Mouse (Mus musculus) gastrocnemius, adult 8-10 months (tissue): Measurements from ENCODE around the gene Olfr1257. TPM values are rescaled to one million over a fixed set of nuclear protein-coding genes. Genes with fewer than 3 reads are reported as not detected.
"Not testable (repeated sequence)": the region's sequence is repeated elsewhere in the genome, so short reads cannot be mapped to it uniquely, and the experiment has no call there.

Experiments
- DNase-seq, 2 experiments: peaks; one replicate each; pipeline ENCODE4 v3.0.0; 2022; ENCODE audit warnings: low spot score in 2 of 2
- total RNA-seq, 4 experiments: library from RNA; stranded (reverse); gene quantifications; 2 replicates each; pipeline ENCODE4 v1.2.4; 2022

The Olfr1257 gene
- total RNA-seq = not detected

GRCm38 (mm10) chr2:89878137-89878536 lies at the start of gene Olfr1257:
Olfr1257 (plus strand) TSS chr2:89878437.
- DNase-seq = no peak

- DNase-seq = no peak
These were observed 36.8 kb upstream of the Olfr1257 start, which contains the start of gene Olfr1256 for GRCm38 (mm10) chr2:89841455-89841854. Olfr1256 (minus strand) TSS chr2:89841555.

GRCm38 (mm10) chr2:89848105-89848504 lies 30.1 kb upstream of the Olfr1257 start, which contains the start of gene Olfr48:
Olfr48 (minus strand) TSS chr2:89848205.
- DNase-seq = no peak

GRCm38 (mm10) chr2:89849230-89849629 lies 29.0 kb upstream of the Olfr1257 start:
- no peak for DNase-seq

- DNase-seq = not testable (repeated sequence)
These were observed 34.4 kb downstream of the Olfr1257 start for GRCm38 (mm10) chr2:89912616-89913015.

- DNase-seq = no peak
These were observed 48.8 kb downstream of the Olfr1257 start, which contains the start of gene Olfr1258 for GRCm38 (mm10) chr2:89927009-89927408. Olfr1258 (plus strand) TSS chr2:89927309.

Other genes with a start within 250 kb of the Olfr1257 start
- gene Olfr1249, start 243.5 kb upstream of the Olfr1257 start, total RNA-seq = not detected
- gene Olfr1250, start 217.0 kb upstream of the Olfr1257 start, total RNA-seq = not detected
- gene Olfr1251, start 206.5 kb upstream of the Olfr1257 start, total RNA-seq = not detected
- gene Olfr1252, start 153.4 kb upstream of the Olfr1257 start, total RNA-seq = not detected
- gene Olfr1253, start 121.3 kb upstream of the Olfr1257 start, total RNA-seq = not detected
- not detected for gene Olfr1254, start 84.8 kb upstream of the Olfr1257 start, total RNA-seq
- not detected for gene Olfr1255, start 66.4 kb upstream of the Olfr1257 start, total RNA-seq
- gene Olfr1256, start 36.9 kb upstream of the Olfr1257 start, total RNA-seq = not detected
- gene Olfr48, start 30.2 kb upstream of the Olfr1257 start, total RNA-seq = not detected
- gene Olfr1258, start 48.9 kb downstream of the Olfr1257 start, total RNA-seq = not detected
- not detected for gene Olfr1259, start 70.2 kb downstream of the Olfr1257 start, total RNA-seq
- gene Olfr1260, start 95.9 kb downstream of the Olfr1257 start, total RNA-seq = not detected
- gene Olfr1261, start 112.8 kb downstream of the Olfr1257 start, total RNA-seq = not detected
- gene Olfr1262, start 121.7 kb downstream of the Olfr1257 start, total RNA-seq = not detected
- not detected for gene Olfr1263, start 133.7 kb downstream of the Olfr1257 start, total RNA-seq
- gene Olfr1264, start 147.1 kb downstream of the Olfr1257 start, total RNA-seq = not detected
- gene Olfr1265, start 156.9 kb downstream of the Olfr1257 start, total RNA-seq = not detected
- gene Olfr140, start 185.2 kb downstream of the Olfr1257 start, total RNA-seq = not detected
- not detected for gene Olfr1269, start 243.0 kb downstream of the Olfr1257 start, total RNA-seq